Mouse (Mus musculus) lung, adult 2 months (tissue): ENCODE results near the gene Mark1. TPM values are rescaled to one million over a fixed set of nuclear protein-coding genes. Genes with fewer than 3 reads are reported as not detected.
A peak's percentile ranks its signal among the peaks of the same experiment; 100 is the strongest.

Experiments
- DNase-seq: peaks from one replicate; pipeline ENCODE4 v3.0.0; 2022
- H3K4me1 ChIP-seq: fragments of 200-500 bp; 2 replicates; pipeline ENCODE4 v1.6.1; 2011; ENCODE audit warnings: low read length; ENCODE audit not compliant: control insufficient read depth, insufficient read depth
- H3K4me3 ChIP-seq: fragments of 200-500 bp; replicated peaks from 2 replicates; pipeline ENCODE3; 2011; ENCODE audit warnings: low read depth, mild to moderate bottlenecking, control low read depth, low read length; ENCODE audit errors: extremely low read depth
- CTCF ChIP-seq: fragments of 200-500 bp; IDR thresholded peaks from 2 replicates; pipeline ENCODE4 v1.5.1; 2011; ENCODE audit warnings: mild to moderate bottlenecking, low read length, control low read depth; ENCODE audit not compliant: insufficient read depth
- POLR2A ChIP-seq: fragments of 200-500 bp; IDR thresholded peaks from 2 replicates; pipeline ENCODE4 v1.6.1; 2011; ENCODE audit warnings: low read depth, mild to moderate bottlenecking, control low read depth, low read length, borderline replicate concordance; ENCODE audit errors: extremely low read depth
- WGBS: fragments of 180-500 bp; shearing (Covaris S2); methylation state at CpG from one replicate; pipeline ENCODE4 v1.1.7; 2018; 5-methylcytosine and 5-hydroxymethylcytosine counted together
- polyA plus RNA-seq: library from polyadenylated mRNA; depleted of rRNA; stranded (reverse); fragments of >200 nt; gene quantifications from 2 replicates; pipeline ENCODE4 v1.2.3, GENCODE M21; 2012

Gene Mark1
- polyA plus RNA-seq, 1 experiment, result 3.7 TPM

DNA sequence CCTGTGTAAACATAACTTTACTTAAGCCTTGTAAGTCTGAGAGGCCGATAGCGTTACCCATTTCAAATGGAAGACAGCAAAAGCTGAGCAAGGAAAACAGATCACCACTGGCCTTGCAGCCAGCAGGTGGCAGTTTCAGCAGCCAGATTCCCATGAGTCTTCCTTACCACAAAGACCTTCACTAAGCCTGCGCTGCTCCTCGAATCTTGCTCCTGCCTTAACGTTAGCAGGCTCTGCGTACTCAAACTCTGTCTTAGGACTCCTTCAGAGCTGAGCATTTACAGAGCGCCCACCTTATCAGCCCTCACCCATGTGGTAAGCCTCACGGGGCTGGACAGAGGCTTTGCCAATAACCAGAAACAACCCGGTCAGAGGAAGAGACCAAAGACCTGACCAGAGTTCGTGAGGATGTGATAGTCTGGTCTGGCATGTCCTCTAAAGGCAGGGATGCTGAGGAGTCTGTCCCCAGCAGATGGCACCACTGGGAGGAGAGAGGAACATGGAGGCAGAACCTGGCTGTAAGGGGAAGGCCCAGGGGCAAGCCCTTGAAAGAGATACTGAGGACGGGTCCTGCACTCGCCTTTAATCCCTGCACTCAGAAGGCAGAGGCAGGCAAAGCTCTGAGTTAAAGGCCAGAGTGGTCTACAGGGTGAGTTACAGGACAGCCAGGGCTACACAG, 33.5 kb downstream of the Mark1 start:
- WGBS, result 44% methylated on average over 12 of the region's 12 CpGs
- DNase-seq, result peak; percentile 14

DNA sequence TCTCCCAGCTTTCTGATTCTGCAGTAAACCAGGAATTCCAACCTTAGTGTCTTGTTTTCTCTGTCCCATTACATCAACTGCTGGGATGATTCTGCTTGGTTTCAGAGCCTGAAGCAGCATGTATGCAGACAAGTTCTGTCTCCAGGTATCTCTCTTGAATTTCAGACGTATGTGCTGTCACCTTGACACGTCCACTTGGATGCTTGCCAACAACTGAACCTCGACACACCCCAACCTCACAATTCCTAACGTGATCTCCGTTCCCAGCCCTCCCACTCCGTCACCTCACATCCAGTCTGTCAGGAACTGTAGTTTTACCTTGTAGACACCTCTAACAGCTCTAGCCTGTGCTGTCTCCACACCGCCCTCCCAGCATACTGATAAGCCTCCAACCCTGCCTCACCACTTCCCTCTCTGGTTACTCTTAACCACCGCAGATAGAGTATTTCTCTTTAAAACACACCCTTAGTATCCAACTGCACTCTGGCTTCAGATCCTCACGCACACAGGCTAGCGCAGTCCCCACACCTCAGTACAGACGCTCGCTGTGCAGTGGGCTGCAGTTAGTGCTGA, 36.2 kb downstream of the Mark1 start:
- WGBS, result 53% methylated on average over 12 of the region's 12 CpGs
- Histone ChIP-seq H3K4me3 (no peak overlapping the region), H3K4me1 (no peaks in the 10 kb centered on the region)
- no peak for DNase-seq
- TF ChIP-seq POLR2A (no peak), CTCF (no peak)

More for the DNA sequence above, 33.5 kb downstream of the Mark1 start:
- Histone ChIP-seq H3K4me1 (no peaks in the 10 kb centered on the region), H3K4me3 (no peak overlapping the region)
- no peak for TF ChIP-seq POLR2A
- peak; percentile 63 for TF ChIP-seq CTCF

- TF ChIP-seq CTCF, result no peak
- no peak for TF ChIP-seq POLR2A
- WGBS, result 79% methylated on average over 5 of the region's 5 CpGs
- Histone ChIP-seq H3K4me1 (no peaks in the 10 kb centered on the region), H3K4me3 (no peak overlapping the region)
- DNase-seq, result no peak
Measured at GRCm38 (mm10) chr1:184961853-184962252, 37.5 kb downstream of the Mark1 start.

- DNase-seq, result no peak
- Histone ChIP-seq H3K4me3 (no peak overlapping the region), H3K4me1 (no peaks in the 10 kb centered on the region)
- no peak for TF ChIP-seq CTCF
- no peak for TF ChIP-seq POLR2A
- 66% methylated on average over 9 of the region's 9 CpGs for WGBS
Measured at GRCm38 (mm10) chr1:184958818-184959217, 40.6 kb downstream of the Mark1 start.

- no peak for TF ChIP-seq POLR2A
- TF ChIP-seq CTCF, result no peak
- WGBS, result 65% methylated on average over 6 of the region's 6 CpGs
- no peak overlapping the region for H3K4me3 ChIP-seq
- H3K4me1 ChIP-seq, result no peaks in the 10 kb centered on the region
- no peak for DNase-seq
Measured at GRCm38 (mm10) chr1:184958388-184958787, 41.0 kb downstream of the Mark1 start.

DNA sequence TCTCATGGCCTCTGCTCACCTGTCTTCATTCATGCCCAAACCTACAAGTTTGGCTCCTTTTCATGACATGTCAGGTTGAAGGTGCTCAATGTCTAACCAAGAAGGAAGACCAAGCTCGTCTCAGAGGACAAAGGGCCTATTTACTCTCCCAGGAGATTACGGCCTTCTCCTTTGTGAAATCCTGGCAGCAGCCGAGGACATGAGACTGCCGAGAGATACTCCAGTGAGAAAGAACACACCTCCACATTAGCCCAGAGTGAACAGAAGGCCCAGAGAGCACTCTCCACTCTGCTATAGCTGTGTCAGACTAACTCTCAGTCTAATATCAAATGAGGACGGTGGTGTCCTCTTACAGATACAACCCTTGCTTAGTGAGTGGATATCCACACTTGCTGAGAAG, 47.6 kb downstream of the Mark1 start:
- no peak overlapping the region for H3K4me3 ChIP-seq
- WGBS, result 67% methylated on average over 5 of the region's 5 CpGs
- TF ChIP-seq CTCF (no peak), POLR2A (no peak)
- no peak for DNase-seq
- no peaks in the 10 kb centered on the region for H3K4me1 ChIP-seq

DNA sequence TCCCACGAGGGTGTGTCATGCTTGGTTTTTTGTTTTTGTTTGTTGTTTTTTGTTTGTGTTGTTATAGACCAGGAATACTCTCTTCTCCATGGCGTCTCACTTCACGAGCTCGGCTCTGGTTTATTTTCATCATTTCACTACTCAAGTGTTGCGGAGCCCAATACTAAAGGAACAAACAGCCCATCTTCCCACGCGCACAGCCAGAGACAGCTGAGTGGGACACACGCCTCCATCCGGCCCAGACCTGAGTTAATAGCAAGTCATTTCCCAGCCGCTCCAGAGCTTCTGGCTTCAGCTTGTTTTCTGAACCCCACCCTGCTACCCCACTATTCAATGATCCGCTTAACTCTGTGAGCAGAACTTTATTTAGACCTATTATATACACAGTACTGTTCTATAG, 48.3 kb downstream of the Mark1 start:
- TF ChIP-seq POLR2A (no peak), CTCF (no peak)
- H3K4me1 ChIP-seq, result no peaks in the 10 kb centered on the region
- 89% methylated on average over 11 of the region's 11 CpGs for WGBS
- no peak overlapping the region for H3K4me3 ChIP-seq
- DNase-seq, result no peak

- no peak overlapping the region for H3K4me3 ChIP-seq
- WGBS, result 79% methylated on average over 4 of the region's 4 CpGs
- no peak for DNase-seq
- TF ChIP-seq POLR2A (no peak), CTCF (no peak)
- H3K4me1 ChIP-seq, result no peaks in the 10 kb centered on the region
Measured at GRCm38 (mm10) chr1:184938106-184938505, 61.3 kb downstream of the Mark1 start.

GRCm38 (mm10) chr1:184935980-184936379, 63.4 kb downstream of the Mark1 start:
- no peak for DNase-seq
- WGBS, result 65% methylated on average over 5 of the region's 5 CpGs
- Histone ChIP-seq H3K4me3 (no peak overlapping the region), H3K4me1 (no peaks in the 10 kb centered on the region)
- TF ChIP-seq CTCF, result no peak
- no peak for TF ChIP-seq POLR2A

GRCm38 (mm10) chr1:184935490-184935889, 63.9 kb downstream of the Mark1 start:
- no peak for TF ChIP-seq CTCF
- no peak for TF ChIP-seq POLR2A
- no peaks in the 10 kb centered on the region for H3K4me1 ChIP-seq
- WGBS, result 45% methylated on average over 6 of the region's 6 CpGs
- H3K4me3 ChIP-seq, result no peak overlapping the region
- no peak for DNase-seq
